Mouse (Mus musculus) liver, embryonic 14.5 days (tissue): ENCODE data around the gene Iqschfp.

Source experiments
- CTCF ChIP-seq: IDR thresholded peaks from 2 replicates; pipeline ENCODE4 v1.5.1; 2016; ENCODE audit warnings: antibody characterized with exemption, low read depth, control low read depth
- EP300 ChIP-seq: IDR thresholded peaks from 2 replicates; pipeline ENCODE4 v1.6.1; 2016; ENCODE audit warnings: antibody characterized with exemption, low read depth

GRCm38 (mm10) chr3:68638703-68639102 lies 746.7 kb downstream of the Iqschfp start:
- TF ChIP-seq CTCF (no peak), EP300 (no peak)
